Comparison of ENCODE assay signal across 21 mouse cellular contexts in genomic region chr14:55335586-55335985, GRCm38 (mm10).
A peak's percentile ranks its signal among the peaks of the same experiment; 100 is the strongest.
DNase-seq lines count a peak whose midpoint lies in the region; ATAC-seq and TF ChIP-seq lines count a peak whose summit lies in the region.
"Had no signal": no experiment of that assay in that cellular context is flagged by ENCODE, and none has a peak within 500 bp of the region (broad histone marks: within the 10 kb centered on the region; RNA-seq: fewer than 3 reads in every experiment).

No protein-coding gene starts in this region.

- no peak for TF ChIP-seq CTCF in brain, embryonic 14.5 days (IDR thresholded peaks at IDR 0.05; ENCODE audit: borderline replicate concordance, extremely low read depth, insufficient read depth, insufficient read length)

- H3K4me2 ChIP-seq in forebrain, embryonic 15.5 days (replicated peaks): no peak overlapping the region
- no peak overlapping the region for H3K4me2 ChIP-seq in forebrain, embryonic 14.5 days (ENCODE audit: low read length)
- H3K4me2 ChIP-seq in midbrain, embryonic 16.5 days (ENCODE audit: low read length): no peak overlapping the region; the same call in 1 of the 2 replicates
- H3K4me2 ChIP-seq: heart, embryonic 12.5 days; heart, embryonic 15.5 days; hindbrain, embryonic 14.5 days had no signal

- DNase-seq in forebrain, embryonic 14.5 days (ENCODE audit: low spot score): no peak
- no peak for DNase-seq in midbrain, embryonic 10.5 days (ENCODE audit: low spot score)
- DNase-seq in brain, embryonic 14.5 days (ENCODE audit: low read depth): peak; percentile 14
- DNase-seq in embryo, embryonic 10 days (ENCODE audit: low spot score): no peak
- DNase-seq: adrenal gland, adult 2 months; adrenal gland, postnatal 14 days; cerebellum, adult 9-10 months; cerebellum, postnatal 36 days; gastrocnemius, postnatal 25 days; heart, adult 18-20 months; heart, postnatal 10 days; heart, postnatal 36 days had no signal

- H3K4me3 ChIP-seq in forebrain, embryonic 15.5 days: no peak overlapping the region
- H3K4me3 ChIP-seq in forebrain, embryonic 14.5 days (ENCODE audit: low read depth, low read length): no peak overlapping the region
- no peak overlapping the region for H3K4me3 ChIP-seq in midbrain, embryonic 10.5 days
- no peak overlapping the region for H3K4me3 ChIP-seq in midbrain, embryonic 16.5 days (ENCODE audit: low read depth, low read length)
- H3K4me3 ChIP-seq: heart, embryonic 12.5 days; heart, embryonic 15.5 days; hindbrain, embryonic 10.5 days had no signal

- ATAC-seq in forebrain, embryonic 15.5 days (replicated peaks): no peak
- no peak for ATAC-seq in forebrain, embryonic 14.5 days
- no peak for ATAC-seq in midbrain, embryonic 16.5 days
- ATAC-seq: CD4-positive, CD25-positive, alpha-beta regulatory T cell, adult 4 months; forebrain, embryonic 16.5 days; intestine, postnatal 0 days had no signal

- no peak overlapping the region for H3K9ac ChIP-seq in forebrain, embryonic 15.5 days (replicated peaks)
- no peak overlapping the region for H3K9ac ChIP-seq in forebrain, embryonic 14.5 days (ENCODE audit: low read length)
- H3K9ac ChIP-seq in midbrain, embryonic 16.5 days (ENCODE audit: low read depth, low read length): no peak overlapping the region
- H3K9ac ChIP-seq: heart, embryonic 12.5 days; heart, embryonic 15.5 days; hindbrain, embryonic 14.5 days had no signal

- peak overlapping the region; percentile 38; the same call in 1 of the 2 replicates for H3K27ac ChIP-seq in forebrain, embryonic 15.5 days (replicated peaks)
- no peak overlapping the region for H3K27ac ChIP-seq in forebrain, embryonic 14.5 days (ENCODE audit: low read depth, low read length)
- H3K27ac ChIP-seq in midbrain, embryonic 10.5 days (replicated peaks): 0 out of 2 replicates have a peak overlapping the region, but pooled peaks have one; percentile 17
- H3K27ac ChIP-seq in midbrain, embryonic 16.5 days (ENCODE audit: low read length): no peak overlapping the region
- H3K27ac ChIP-seq: heart, embryonic 15.5 days; hindbrain, embryonic 10.5 days; hindbrain, embryonic 14.5 days had no signal

- H3K9me3 ChIP-seq in forebrain, embryonic 15.5 days: no peaks in the 10 kb centered on the region
- H3K9me3 ChIP-seq in forebrain, embryonic 14.5 days (replicated peaks; ENCODE audit: control insufficient read depth, low read length): no peaks in the 10 kb centered on the region
- no peaks in the 10 kb centered on the region for H3K9me3 ChIP-seq in midbrain, embryonic 10.5 days (replicated peaks)
- H3K9me3 ChIP-seq in midbrain, embryonic 16.5 days (replicated peaks; ENCODE audit: control insufficient read depth, low read length, poor library complexity, severe bottlenecking): no peaks in the 10 kb centered on the region
- H3K9me3 ChIP-seq: heart, embryonic 12.5 days; heart, embryonic 15.5 days; hindbrain, embryonic 10.5 days had no signal

- no peaks in the 10 kb centered on the region for H3K27me3 ChIP-seq in forebrain, embryonic 15.5 days
- no peaks in the 10 kb centered on the region for H3K27me3 ChIP-seq in forebrain, embryonic 14.5 days (replicated peaks; ENCODE audit: control insufficient read depth, insufficient read depth, low read length)
- H3K27me3 ChIP-seq in midbrain, embryonic 10.5 days (ENCODE audit: low read depth, poor library complexity, severe bottlenecking): no peaks in the 10 kb centered on the region
- H3K27me3 ChIP-seq in midbrain, embryonic 16.5 days (ENCODE audit: control insufficient read depth, insufficient read depth, low read depth, low read length): no peaks in the 10 kb centered on the region
- H3K27me3 ChIP-seq: heart, embryonic 12.5 days; heart, embryonic 15.5 days had no signal

- peaks cover 23% of the 10 kb centered on the region for H3K4me1 ChIP-seq in forebrain, embryonic 15.5 days
- peaks cover 19% of the 10 kb centered on the region for H3K4me1 ChIP-seq in forebrain, embryonic 14.5 days (ENCODE audit: control insufficient read depth, insufficient read depth, low read length)
- H3K4me1 ChIP-seq in midbrain, embryonic 10.5 days: peaks cover 29% of the 10 kb centered on the region
- H3K4me1 ChIP-seq in midbrain, embryonic 16.5 days (ENCODE audit: control insufficient read depth, insufficient read depth, low read length): peaks cover 9% of the 10 kb centered on the region

- H3K36me3 ChIP-seq in forebrain, embryonic 15.5 days: no peaks in the 10 kb centered on the region
- H3K36me3 ChIP-seq in forebrain, embryonic 14.5 days (ENCODE audit: control insufficient read depth, insufficient read depth, low read length): no peaks in the 10 kb centered on the region
- no peaks in the 10 kb centered on the region for H3K36me3 ChIP-seq in midbrain, embryonic 10.5 days
- no peaks in the 10 kb centered on the region for H3K36me3 ChIP-seq in midbrain, embryonic 16.5 days (ENCODE audit: control insufficient read depth, insufficient read depth, low read length)
- H3K36me3 ChIP-seq: heart, embryonic 12.5 days; heart, embryonic 15.5 days; hindbrain, embryonic 10.5 days had no signal

- no peak for TF ChIP-seq POLR2A in brain, embryonic 14.5 days (IDR thresholded peaks at IDR 0.05; ENCODE audit: borderline replicate concordance, extremely low read depth, insufficient read depth, insufficient read length, poor library complexity, severe bottlenecking)

- 81% methylated on average over 1 of the region's 1 CpGs for WGBS in forebrain, embryonic 15.5 days
- 77% methylated on average over 1 of the region's 1 CpGs for WGBS in forebrain, embryonic 14.5 days
- 88% methylated on average over 1 of the region's 1 CpGs for WGBS in midbrain, embryonic 10.5 days
- 81% methylated on average over 1 of the region's 1 CpGs for WGBS in midbrain, embryonic 16.5 days

Comparison
In these comparisons a context has a peak if more than half of its experiments do, and no peak if none do; other contexts are left out.
1. H3K27ac ChIP-seq: peak in forebrain, embryonic 15.5 days (single experiment) and midbrain, embryonic 10.5 days (single experiment); none in forebrain, embryonic 14.5 days (single experiment) and midbrain, embryonic 16.5 days (single experiment).